19 mouse cellular contexts compared by ENCODE assay signal in the genomic region with DNA sequence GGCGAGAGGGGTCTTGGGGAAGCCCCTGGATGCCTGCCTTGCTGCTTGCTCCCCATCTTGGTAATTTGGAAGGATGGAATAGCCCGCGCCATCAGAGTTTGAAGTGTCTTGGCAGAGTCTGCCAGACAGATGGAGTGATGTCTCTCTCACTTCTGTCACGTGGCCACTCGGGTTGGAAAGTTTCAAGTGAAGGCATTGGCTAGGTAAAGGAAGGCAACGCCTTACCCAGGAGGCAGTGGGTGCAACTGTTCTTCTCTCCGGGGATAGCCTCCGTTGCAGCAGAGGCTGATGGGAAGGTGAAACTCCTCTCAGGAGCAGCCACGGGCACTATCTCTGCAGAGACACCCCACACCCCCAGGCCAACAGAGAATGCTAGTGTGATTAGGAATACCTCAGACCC. TPM values are rescaled to one million over a fixed set of nuclear protein-coding genes. Genes with fewer than 3 reads are reported as not detected.
A peak's percentile ranks its signal among the peaks of the same experiment; 100 is the strongest.
DNase-seq lines count a peak whose midpoint lies in the region; ATAC-seq lines count a peak whose summit lies in the region.
"Had no signal": no experiment of that assay in that cellular context is flagged by ENCODE, and none has a peak within 500 bp of the region (broad histone marks: within the 10 kb centered on the region; RNA-seq: fewer than 3 reads in every experiment).

No protein-coding gene starts in this region.

- no peaks in the 10 kb centered on the region for H3K27me3 ChIP-seq in forebrain, embryonic 15.5 days
- H3K27me3 ChIP-seq in forebrain, embryonic 13.5 days: peaks cover 3% of the 10 kb centered on the region; the same call in 1 of the 2 replicates
- H3K27me3 ChIP-seq in liver, embryonic 15.5 days: no peaks in the 10 kb centered on the region
- no peaks in the 10 kb centered on the region for H3K27me3 ChIP-seq in kidney, embryonic 14.5 days (ENCODE audit: control insufficient read depth, insufficient read depth, low read length)

- 0 out of 2 replicates have a peak, but pooled peaks have one; percentile 46 for ATAC-seq in forebrain, embryonic 15.5 days (replicated peaks)
- no peak for ATAC-seq in forebrain, embryonic 13.5 days
- no peak for ATAC-seq in liver, embryonic 15.5 days (ENCODE audit: insufficient read depth)
- ATAC-seq in kidney, embryonic 14.5 days (ENCODE audit: low FRiP score, low TSS enrichment): no peak
- ATAC-seq: hindbrain, embryonic 16.5 days; midbrain, embryonic 13.5 days had no signal

- no peak overlapping the region for H3K9ac ChIP-seq in forebrain, embryonic 15.5 days (replicated peaks)
- no peak overlapping the region for H3K9ac ChIP-seq in forebrain, embryonic 13.5 days
- no peak overlapping the region for H3K9ac ChIP-seq in liver, embryonic 15.5 days
- H3K9ac ChIP-seq in kidney, embryonic 14.5 days (ENCODE audit: low read depth, low read length): no peak overlapping the region
- H3K9ac ChIP-seq: embryonic facial prominence, embryonic 15.5 days; lung, embryonic 15.5 days; midbrain, embryonic 13.5 days had no signal

- peak overlapping the region; percentile 48; the same call in 1 of the 2 replicates for H3K27ac ChIP-seq in forebrain, embryonic 15.5 days (replicated peaks)
- no peak overlapping the region for H3K27ac ChIP-seq in forebrain, embryonic 13.5 days
- H3K27ac ChIP-seq in liver, embryonic 15.5 days (replicated peaks): peak overlapping the region; percentile 69
- no peak overlapping the region for H3K27ac ChIP-seq in kidney, embryonic 14.5 days (ENCODE audit: low read depth, low read length)
- H3K27ac ChIP-seq: embryonic facial prominence, embryonic 15.5 days; midbrain, embryonic 13.5 days had no signal

- 58% methylated on average over 9 of the region's 9 CpGs for WGBS in forebrain, embryonic 15.5 days
- WGBS in forebrain, embryonic 13.5 days: 79% methylated on average over 9 of the region's 9 CpGs
- WGBS in liver, embryonic 15.5 days (ENCODE audit: insufficient replicate concordance): 53% methylated on average over 9 of the region's 9 CpGs
- WGBS in kidney, embryonic 14.5 days: 85% methylated on average over 9 of the region's 9 CpGs

- H3K4me2 ChIP-seq in forebrain, embryonic 15.5 days (replicated peaks): no peak overlapping the region
- no peak overlapping the region for H3K4me2 ChIP-seq in forebrain, embryonic 13.5 days
- H3K4me2 ChIP-seq in liver, embryonic 15.5 days: no peak overlapping the region
- no peak overlapping the region for H3K4me2 ChIP-seq in kidney, embryonic 14.5 days (replicated peaks; ENCODE audit: low read depth, low read length)
- H3K4me2 ChIP-seq: embryonic facial prominence, embryonic 15.5 days; lung, embryonic 15.5 days; midbrain, embryonic 13.5 days had no signal

- DNase-seq in liver (no peak), R1 (ENCODE audit: low read depth, low spot score) (peak; percentile 38)
- peak; percentile 57 to 65 for DNase-seq in cerebellum, postnatal 25 days
- DNase-seq in heart, adult 11 months: no peak
- DNase-seq: heart, adult 18-20 months; heart, postnatal 10 days; kidney, adult 8-10 months; right cerebral cortex, postnatal 25 days had no signal

- H3K9me3 ChIP-seq in forebrain, embryonic 15.5 days: no peaks in the 10 kb centered on the region
- no peaks in the 10 kb centered on the region for H3K9me3 ChIP-seq in forebrain, embryonic 13.5 days (replicated peaks)
- H3K9me3 ChIP-seq in liver, embryonic 15.5 days (replicated peaks): no peaks in the 10 kb centered on the region
- H3K9me3 ChIP-seq in kidney, embryonic 14.5 days (ENCODE audit: control insufficient read depth, low read length): no peaks in the 10 kb centered on the region
- H3K9me3 ChIP-seq: embryonic facial prominence, embryonic 15.5 days; G1E; lung, embryonic 15.5 days; midbrain, embryonic 13.5 days had no signal

- H3K4me3 ChIP-seq in forebrain, embryonic 15.5 days: no peak overlapping the region
- H3K4me3 ChIP-seq in forebrain, embryonic 13.5 days: no peak overlapping the region
- no peak overlapping the region for H3K4me3 ChIP-seq in liver, embryonic 15.5 days (replicated peaks)
- H3K4me3 ChIP-seq in kidney, embryonic 14.5 days (ENCODE audit: low read length): no peak overlapping the region
- H3K4me3 ChIP-seq: embryonic facial prominence, embryonic 15.5 days; lung, embryonic 15.5 days; midbrain, embryonic 13.5 days had no signal

- no peaks in the 10 kb centered on the region for H3K36me3 ChIP-seq in forebrain, embryonic 15.5 days
- no peaks in the 10 kb centered on the region for H3K36me3 ChIP-seq in forebrain, embryonic 13.5 days (ENCODE audit: poor library complexity, severe bottlenecking)
- H3K36me3 ChIP-seq in liver, embryonic 15.5 days (replicated peaks): no peaks in the 10 kb centered on the region
- no peaks in the 10 kb centered on the region for H3K36me3 ChIP-seq in kidney, embryonic 14.5 days (ENCODE audit: control insufficient read depth, insufficient read depth, low read length)
- H3K36me3 ChIP-seq: embryonic facial prominence, embryonic 15.5 days; G1E; lung, embryonic 15.5 days; midbrain, embryonic 13.5 days had no signal

- H3K4me1 ChIP-seq in forebrain, embryonic 15.5 days: peaks cover 6% of the 10 kb centered on the region; the same call in 1 of the 2 replicates
- H3K4me1 ChIP-seq in forebrain, embryonic 13.5 days: no peaks in the 10 kb centered on the region
- peaks cover 10% of the 10 kb centered on the region for H3K4me1 ChIP-seq in liver, embryonic 15.5 days (replicated peaks)
- H3K4me1 ChIP-seq in kidney, embryonic 14.5 days (ENCODE audit: control insufficient read depth, insufficient read depth, low read length): 0 out of 2 replicates have a peak, but pooled peaks cover 5% of the 10 kb centered on the region
- H3K4me1 ChIP-seq: embryonic facial prominence, embryonic 15.5 days; midbrain, embryonic 13.5 days had no signal

RNA-seq across cellular contexts. Expression of gene Saa3, which starts 5.0 kb away (rescaled TPM):
- polyA plus RNA-seq in forebrain, embryonic 15.5 days (2015; fragmentation: Nextera tagmentation; extraction: Ambion mirVana): not detected in 2 replicates
- 0.28 TPM in 1 of 2 replicates, not detected in the other for polyA plus RNA-seq in forebrain, embryonic 13.5 days (2015; fragmentation: Nextera tagmentation; extraction: Ambion mirVana)
- polyA plus RNA-seq in liver, embryonic 15.5 days (2015; fragmentation: Nextera tagmentation; extraction: Ambion mirVana): 6.4 and 11.6 TPM in 2 replicates
- polyA plus RNA-seq in kidney, embryonic 14.5 days (2014; fragmentation: Nextera tagmentation; extraction: Ambion mirVana): 0.20 TPM in 1 of 2 replicates, not detected in the other
- polyA plus RNA-seq: cortical plate, adult 2 months; G1E had no signal

RNA-seq across cellular contexts. Expression of gene Saal1, which starts 10.0 kb away (rescaled TPM):
- polyA plus RNA-seq in forebrain, embryonic 15.5 days (2015; fragmentation: Nextera tagmentation; extraction: Ambion mirVana): 19.6 and 22.8 TPM in 2 replicates
- 28.1 and 29.2 TPM in 2 replicates for polyA plus RNA-seq in forebrain, embryonic 13.5 days (2015; fragmentation: Nextera tagmentation; extraction: Ambion mirVana)
- polyA plus RNA-seq in liver, embryonic 15.5 days (2015; fragmentation: Nextera tagmentation; extraction: Ambion mirVana): 11.4 and 12.3 TPM in 2 replicates
- 33.6 and 37.9 TPM in 2 replicates for polyA plus RNA-seq in kidney, embryonic 14.5 days (2014; fragmentation: Nextera tagmentation; extraction: Ambion mirVana)

RNA-seq across cellular contexts. Expression of gene Saa4, which starts 11.9 kb away (rescaled TPM):
- not detected in 2 replicates for polyA plus RNA-seq in forebrain, embryonic 15.5 days (2015; fragmentation: Nextera tagmentation; extraction: Ambion mirVana)
- polyA plus RNA-seq in forebrain, embryonic 13.5 days (2015; fragmentation: Nextera tagmentation; extraction: Ambion mirVana): 0.08 TPM in 1 of 2 replicates, not detected in the other
- polyA plus RNA-seq in liver, embryonic 15.5 days (2015; fragmentation: Nextera tagmentation; extraction: Ambion mirVana): 6.3 and 8.8 TPM in 2 replicates
- not detected in 2 replicates for polyA plus RNA-seq in kidney, embryonic 14.5 days (2014; fragmentation: Nextera tagmentation; extraction: Ambion mirVana)
- polyA plus RNA-seq: cortical plate, adult 2 months; embryonic facial prominence, embryonic 15.5 days; G1E; hindbrain, embryonic 16.5 days; lung, embryonic 15.5 days; midbrain, embryonic 13.5 days; urinary bladder, adult 2 months had no signal

RNA-seq across cellular contexts. Expression of gene Saa1, which starts 22.3 kb away (rescaled TPM):
- not detected in 2 replicates for polyA plus RNA-seq in forebrain, embryonic 15.5 days (2015; fragmentation: Nextera tagmentation; extraction: Ambion mirVana)
- polyA plus RNA-seq in forebrain, embryonic 13.5 days (2015; fragmentation: Nextera tagmentation; extraction: Ambion mirVana): not detected in 2 replicates
- polyA plus RNA-seq in liver, embryonic 15.5 days (2015; fragmentation: Nextera tagmentation; extraction: Ambion mirVana): not detected in 2 replicates
- polyA plus RNA-seq in kidney, embryonic 14.5 days (2014; fragmentation: Nextera tagmentation; extraction: Ambion mirVana): 2.3 and 2.6 TPM in 2 replicates
- polyA plus RNA-seq: cortical plate, adult 2 months; embryonic facial prominence, embryonic 15.5 days; G1E; midbrain, embryonic 13.5 days; urinary bladder, adult 2 months had no signal

RNA-seq across cellular contexts. Expression of gene Saa2, which starts 31.1 kb away (rescaled TPM):
- not detected in 2 replicates for polyA plus RNA-seq in forebrain, embryonic 15.5 days (2015; fragmentation: Nextera tagmentation; extraction: Ambion mirVana)
- polyA plus RNA-seq in forebrain, embryonic 13.5 days (2015; fragmentation: Nextera tagmentation; extraction: Ambion mirVana): not detected in 2 replicates
- polyA plus RNA-seq in liver, embryonic 15.5 days (2015; fragmentation: Nextera tagmentation; extraction: Ambion mirVana): not detected in 2 replicates
- 0.74 TPM in 1 of 2 replicates, not detected in the other for polyA plus RNA-seq in kidney, embryonic 14.5 days (2014; fragmentation: Nextera tagmentation; extraction: Ambion mirVana)
- polyA plus RNA-seq: cortical plate, adult 2 months; embryonic facial prominence, embryonic 15.5 days; G1E; lung, embryonic 15.5 days; midbrain, embryonic 13.5 days; urinary bladder, adult 2 months had no signal

Comparison
In these comparisons a context has a peak if more than half of its experiments do, and no peak if none do; other contexts are left out.
1. H3K27ac ChIP-seq: peak in forebrain, embryonic 15.5 days (single experiment) and liver, embryonic 15.5 days (single experiment); none in forebrain, embryonic 13.5 days (single experiment) and kidney, embryonic 14.5 days (single experiment).
2. DNase-seq: peak in R1 (single experiment) and cerebellum, postnatal 25 days (2 of 2); none in liver (single experiment) and heart, adult 11 months (single experiment).